Mouse (Mus musculus) heart, postnatal 14 days (tissue): ENCODE data around the gene Whrn. TPM values are rescaled to one million over a fixed set of nuclear protein-coding genes. Genes with fewer than 3 reads are reported as not detected.

Experiments
- DNase-seq, 2 experiments: peaks; one replicate each; pipeline ENCODE4 v3.0.0; 2021 to 2022
- intact Hi-C: fragments of 180-260 bp; cut with DNase I; formaldehyde crosslinking; loops from one replicate; pipeline ENCODE4 v1.15.1; 2025
- total RNA-seq, 2 experiments: library from RNA; stranded (reverse); gene quantifications; 2 replicates each; pipeline ENCODE4 v1.2.3; 2021

Whrn gene
- total RNA-seq, 2 experiments from 2014 or later: 23.9 to 26.2 TPM

GRCm38 (mm10) chr4:63494967-63495914, 550 bp downstream of the Whrn start:
- intact Hi-C loops: loop anchor here (5.0 to 10.0 kb wide), 2 partner anchors 47 to 130 kb away; partner anchors contain the start of genes Atp6v1g1 and Orm2
- peak; percentile 54 to 56 for DNase-seq

GRCm38 (mm10) chr4:63494401-63494966, 1.3 kb downstream of the Whrn start:
- intact Hi-C loops: loop anchor here (10.0 kb wide), 1 partner anchor 130 kb away; the partner anchor contains the start of gene Orm2
- no peak for DNase-seq

- intact Hi-C loops: loop anchor here (10.0 kb wide), 1 partner anchor 129 kb away; the partner anchor contains the start of gene Orm2
- no peak for DNase-seq
Observed at GRCm38 (mm10) chr4:63493351-63494121, 2.3 kb downstream of the Whrn start.

DNA sequence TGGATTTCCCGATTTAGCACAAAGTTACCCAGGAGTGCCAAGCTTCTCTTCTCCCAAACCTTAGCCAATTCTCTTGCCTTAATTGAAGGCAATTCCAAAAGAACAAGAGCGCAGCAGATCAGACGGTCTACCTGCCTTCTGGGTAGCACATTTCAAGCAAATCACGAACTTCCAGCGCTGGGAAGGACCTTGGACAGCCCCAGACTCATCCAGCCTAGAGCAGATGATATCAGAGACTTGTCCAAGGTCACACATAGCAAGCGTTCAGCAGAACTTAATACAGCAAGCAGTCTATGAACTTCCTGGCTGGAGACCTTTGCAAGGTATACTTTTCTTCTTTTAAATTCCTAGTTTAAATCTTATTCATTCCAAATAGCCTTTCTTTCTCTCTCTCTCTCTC, 4.3 kb downstream of the Whrn start:
- DNase-seq: no peak
- intact Hi-C loops: loop anchor here (10.0 kb wide), 1 partner anchor 127 kb away; the partner anchor contains the start of gene Orm2

GRCm38 (mm10) chr4:63490146-63490545, 5.6 kb downstream of the Whrn start:
- no peak for DNase-seq
- intact Hi-C loops: loop anchor here (10.0 kb wide), 1 partner anchor 125 kb away; the partner anchor contains the start of gene Orm2

GRCm38 (mm10) chr4:63489676-63490075, 6.1 kb downstream of the Whrn start:
- intact Hi-C loops: loop anchor here (10.0 kb wide), 1 partner anchor 125 kb away; the partner anchor contains the start of gene Orm2
- DNase-seq: no peak

GRCm38 (mm10) chr4:63487916-63488315, 7.9 kb downstream of the Whrn start:
- intact Hi-C loops: no loop called here
- no peak for DNase-seq

- DNase-seq: no peak
- intact Hi-C loops: no loop called here
Observed at GRCm38 (mm10) chr4:63487256-63487655, 8.5 kb downstream of the Whrn start.

DNA sequence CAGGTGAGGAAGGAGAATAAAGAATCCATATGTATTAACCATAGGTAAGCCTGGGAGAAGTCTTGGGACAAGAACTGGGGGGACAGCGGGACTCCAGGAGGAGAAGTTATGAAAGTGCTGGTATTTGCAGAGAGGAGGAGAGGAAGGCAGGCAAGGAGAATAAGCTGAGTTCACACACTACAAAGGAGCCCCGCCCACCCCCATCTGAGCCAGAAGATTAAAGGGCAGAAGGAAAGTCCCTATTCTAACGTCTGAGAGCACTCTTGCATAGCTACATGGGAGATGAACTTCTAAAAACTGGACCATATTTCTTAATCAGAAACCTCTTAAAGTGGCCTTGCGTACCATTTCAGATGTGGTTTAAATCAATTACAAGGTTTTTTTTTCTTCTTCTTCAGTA, 9.3 kb downstream of the Whrn start:
- DNase-seq: no peak
- intact Hi-C loops: no loop called here

GRCm38 (mm10) chr4:63483741-63484140, 12.1 kb downstream of the Whrn start:
- intact Hi-C loops: no loop called here

DNA sequence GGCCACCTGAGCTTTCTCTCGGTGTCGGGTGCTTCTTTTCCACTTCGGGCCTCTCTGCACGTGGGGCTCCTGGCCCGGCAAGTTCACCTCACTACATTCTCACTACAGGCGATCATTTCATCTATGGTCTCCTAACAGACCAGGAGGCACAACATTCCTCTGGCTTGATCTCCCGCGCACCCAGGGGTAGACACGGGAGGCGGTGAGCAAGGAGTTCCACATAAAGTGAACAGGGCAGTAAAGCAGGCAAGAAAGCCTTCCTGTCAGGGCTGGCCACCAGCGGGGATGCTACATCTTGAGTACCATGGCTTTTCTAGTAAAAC, 15.0 kb downstream of the Whrn start:
- intact Hi-C loops: no loop called here
- DNase-seq: no peak

More at GRCm38 (mm10) chr4:63483741-63484140, 12.1 kb downstream of the Whrn start:
- no peak for DNase-seq

GRCm38 (mm10) chr4:63480098-63480844, 15.5 kb downstream of the Whrn start:
- intact Hi-C loops: no loop called here
- DNase-seq: peak; percentile 53 to 57

DNA sequence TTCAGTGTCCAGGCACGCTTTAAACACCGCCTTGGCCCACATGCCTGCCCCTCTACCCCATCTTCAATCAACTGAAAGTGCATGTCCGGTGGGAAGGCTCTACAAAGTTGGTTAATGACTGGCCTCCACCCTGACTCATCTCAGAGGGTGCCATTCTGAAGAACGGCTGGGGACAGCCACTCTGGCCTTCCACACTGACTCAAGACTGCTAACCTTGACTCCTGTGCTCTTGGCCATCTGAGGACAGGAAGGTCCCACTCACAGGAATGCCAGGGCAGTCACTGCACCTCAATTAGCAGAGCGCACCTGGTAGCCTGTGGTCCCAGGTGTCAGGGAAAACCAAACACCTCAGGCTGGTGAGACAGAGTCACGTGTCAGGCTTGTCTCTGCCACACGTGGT, 17.8 kb downstream of the Whrn start:
- no peak for DNase-seq
- intact Hi-C loops: no loop called here

- no peak for DNase-seq
- intact Hi-C loops: no loop called here
Observed at GRCm38 (mm10) chr4:63476891-63477290, 18.9 kb downstream of the Whrn start.

DNA sequence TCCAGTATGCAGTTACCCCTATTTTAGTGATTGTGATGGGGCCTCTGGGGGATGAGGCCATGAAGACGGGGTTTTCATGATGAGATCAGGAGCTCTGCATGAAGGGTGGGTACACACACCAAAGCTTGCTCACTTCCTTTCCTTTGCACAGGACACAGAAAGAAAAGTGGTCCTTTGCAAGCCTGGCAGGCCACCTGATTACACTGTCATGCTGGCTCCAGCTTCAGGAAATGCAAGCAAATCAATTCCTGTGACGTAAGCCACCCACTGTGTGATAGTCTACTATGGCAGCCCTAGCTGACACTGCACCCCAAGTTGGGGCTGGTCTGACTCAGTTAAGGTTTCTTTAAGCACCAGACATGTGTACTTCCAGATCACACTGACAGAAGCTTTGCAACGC, 20.6 kb downstream of the Whrn start:
- no peak for DNase-seq
- intact Hi-C loops: no loop called here

GRCm38 (mm10) chr4:63474439-63474838, 21.4 kb downstream of the Whrn start:
- intact Hi-C loops: no loop called here
- DNase-seq: no peak

DNA sequence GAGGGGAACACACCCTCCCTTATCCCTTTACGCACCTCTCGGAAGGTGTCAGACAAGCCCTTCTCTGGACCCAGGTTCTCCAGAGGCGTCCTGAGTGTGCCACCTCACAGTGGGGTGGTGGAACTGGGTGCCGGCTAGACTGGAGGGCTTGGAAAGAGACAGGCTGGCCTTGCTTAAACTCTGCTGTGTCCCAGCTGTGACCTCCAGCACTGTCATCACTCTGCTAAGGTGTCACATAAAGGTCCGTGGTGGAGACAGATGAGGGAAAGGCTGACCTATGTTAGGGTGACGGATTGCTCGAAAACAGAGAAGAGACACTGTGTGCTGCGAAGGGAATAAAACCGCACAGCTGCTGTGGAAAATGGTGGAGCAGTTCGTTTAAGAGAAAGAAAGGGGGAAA, 28.5 kb downstream of the Whrn start:
- DNase-seq: peak in 1 of 2 experiments; percentile 18
- intact Hi-C loops: no loop called here

DNA sequence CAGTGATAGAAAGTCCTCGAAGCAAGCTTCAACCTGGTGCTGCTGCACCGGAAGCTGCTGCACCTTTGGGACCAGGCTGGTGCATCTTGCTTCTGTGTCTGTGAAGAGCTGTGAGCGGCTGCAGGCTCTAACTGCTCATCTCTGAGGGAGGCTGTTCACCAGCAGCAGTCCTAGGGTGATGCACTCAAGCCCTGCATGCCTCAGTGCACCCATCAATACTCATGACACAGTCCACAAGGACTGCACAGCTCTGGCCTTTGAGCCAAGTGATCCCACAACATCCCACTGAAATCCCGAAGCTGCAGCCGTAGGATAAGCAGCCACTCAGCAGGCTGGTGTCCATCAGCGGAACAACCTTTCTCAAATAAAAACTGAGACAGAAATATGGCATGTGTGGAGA, 29.6 kb downstream of the Whrn start:
- no peak for DNase-seq
- intact Hi-C loops: no loop called here

- intact Hi-C loops: no loop called here
- DNase-seq: no peak
Observed at GRCm38 (mm10) chr4:63460876-63461525, 34.8 kb downstream of the Whrn start.
